ENCODE assay signal across 11 mouse cellular contexts in genomic region chr7:71216808-71217207, GRCm38 (mm10).
DNase-seq lines count a peak whose midpoint lies in the region; ATAC-seq lines count a peak whose summit lies in the region.
"Had no signal": no experiment of that assay in that cellular context is flagged by ENCODE, and none has a peak within 500 bp of the region (broad histone marks: within the 10 kb centered on the region; RNA-seq: fewer than 3 reads in every experiment).

No protein-coding gene starts in this region.

- peak; percentile 1 for DNase-seq in midbrain, embryonic 11.5 days (ENCODE audit: low spot score, missing footprints)
- no peak for DNase-seq in midbrain, embryonic 10.5 days (ENCODE audit: low spot score)
- peak; percentile 59 for DNase-seq in heart, adult 8-10 months (ENCODE audit: low spot score)
- peak; percentile 37 to 58 for DNase-seq in kidney, adult 8-10 months
- peak; percentile 80 for DNase-seq in lung, postnatal 36 days
- DNase-seq in forebrain, embryonic 10.5 days (ENCODE audit: extremely low spot score, low spot score), result no peak
- no peak for DNase-seq in forebrain, embryonic 11.5 days (ENCODE audit: low spot score)
- DNase-seq: cerebellum, adult 11-12 months; layer of hippocampus, postnatal 36 days had no signal

- no peaks in the 10 kb centered on the region for H3K4me1 ChIP-seq in midbrain, embryonic 11.5 days (ENCODE audit: control insufficient read depth, insufficient read depth, low read length)
- no peaks in the 10 kb centered on the region for H3K4me1 ChIP-seq in midbrain, embryonic 10.5 days
- H3K4me1 ChIP-seq in forebrain, embryonic 10.5 days, result no peaks in the 10 kb centered on the region
- no peaks in the 10 kb centered on the region for H3K4me1 ChIP-seq in forebrain, embryonic 11.5 days (replicated peaks; ENCODE audit: control insufficient read depth, insufficient read depth, low read length)
- H3K4me1 ChIP-seq: midbrain, embryonic 12.5 days had no signal

- H3K4me2 ChIP-seq in midbrain, embryonic 11.5 days, result no peak overlapping the region
- H3K4me2 ChIP-seq in forebrain, embryonic 11.5 days (ENCODE audit: low read depth, low read length, severe bottlenecking), result no peak overlapping the region
- H3K4me2 ChIP-seq: midbrain, embryonic 12.5 days had no signal

- H3K9me3 ChIP-seq in midbrain, embryonic 11.5 days (ENCODE audit: control insufficient read depth, low read length), result no peaks in the 10 kb centered on the region
- H3K9me3 ChIP-seq in midbrain, embryonic 10.5 days (replicated peaks), result no peaks in the 10 kb centered on the region
- no peaks in the 10 kb centered on the region for H3K9me3 ChIP-seq in forebrain, embryonic 10.5 days
- no peaks in the 10 kb centered on the region for H3K9me3 ChIP-seq in forebrain, embryonic 11.5 days (ENCODE audit: control insufficient read depth, low read length)
- H3K9me3 ChIP-seq: midbrain, embryonic 12.5 days had no signal

- H3K4me3 ChIP-seq in midbrain, embryonic 11.5 days (ENCODE audit: low read depth, low read length), result no peak overlapping the region
- no peak overlapping the region for H3K4me3 ChIP-seq in midbrain, embryonic 10.5 days
- no peak overlapping the region for H3K4me3 ChIP-seq in forebrain, embryonic 10.5 days
- no peak overlapping the region for H3K4me3 ChIP-seq in forebrain, embryonic 11.5 days (ENCODE audit: low read depth, low read length)
- H3K4me3 ChIP-seq: midbrain, embryonic 12.5 days had no signal

- H3K27me3 ChIP-seq in midbrain, embryonic 11.5 days (ENCODE audit: control insufficient read depth, insufficient read depth, low read length), result no peaks in the 10 kb centered on the region
- no peaks in the 10 kb centered on the region for H3K27me3 ChIP-seq in midbrain, embryonic 10.5 days (ENCODE audit: low read depth, poor library complexity, severe bottlenecking)
- H3K27me3 ChIP-seq in forebrain, embryonic 10.5 days (ENCODE audit: poor library complexity, severe bottlenecking), result no peaks in the 10 kb centered on the region
- H3K27me3 ChIP-seq in forebrain, embryonic 11.5 days (ENCODE audit: control insufficient read depth, insufficient read depth, low read length), result no peaks in the 10 kb centered on the region
- H3K27me3 ChIP-seq: midbrain, embryonic 12.5 days had no signal

- no peaks in the 10 kb centered on the region for H3K36me3 ChIP-seq in midbrain, embryonic 11.5 days (ENCODE audit: control insufficient read depth, insufficient read depth, low read length)
- no peaks in the 10 kb centered on the region for H3K36me3 ChIP-seq in midbrain, embryonic 10.5 days
- H3K36me3 ChIP-seq in forebrain, embryonic 10.5 days (replicated peaks), result no peaks in the 10 kb centered on the region
- no peaks in the 10 kb centered on the region for H3K36me3 ChIP-seq in forebrain, embryonic 11.5 days (ENCODE audit: control insufficient read depth, insufficient read depth, low read length)
- H3K36me3 ChIP-seq: midbrain, embryonic 12.5 days had no signal

- H3K9ac ChIP-seq in midbrain, embryonic 11.5 days (ENCODE audit: low read length), result no peak overlapping the region
- no peak overlapping the region for H3K9ac ChIP-seq in forebrain, embryonic 11.5 days (ENCODE audit: low read length)
- H3K9ac ChIP-seq: midbrain, embryonic 12.5 days had no signal

- H3K27ac ChIP-seq in midbrain, embryonic 11.5 days (ENCODE audit: low read depth, low read length), result no peak overlapping the region
- H3K27ac ChIP-seq in midbrain, embryonic 10.5 days (replicated peaks), result no peak overlapping the region
- no peak overlapping the region for H3K27ac ChIP-seq in forebrain, embryonic 10.5 days
- H3K27ac ChIP-seq in forebrain, embryonic 11.5 days (ENCODE audit: low read depth, low read length), result no peak overlapping the region
- H3K27ac ChIP-seq: midbrain, embryonic 12.5 days had no signal

- ATAC-seq in midbrain, embryonic 11.5 days (ENCODE audit: low FRiP score), result no peak
- no peak for ATAC-seq in erythroid progenitor cell, adult 5-6 weeks (replicated peaks; ENCODE audit: low FRiP score, poor library complexity, severe bottlenecking)
- no peak for ATAC-seq in forebrain, embryonic 11.5 days (replicated peaks; ENCODE audit: low FRiP score)

- WGBS in midbrain, embryonic 11.5 days, result 64% methylated on average over 2 of the region's 2 CpGs
- WGBS in midbrain, embryonic 10.5 days, result 75% methylated on average over 2 of the region's 2 CpGs
- WGBS in forebrain, embryonic 10.5 days, result 81% methylated on average over 2 of the region's 2 CpGs
- 64% methylated on average over 2 of the region's 2 CpGs for WGBS in forebrain, embryonic 11.5 days

Comparison
In these comparisons a context has a peak if more than half of its experiments do, and no peak if none do; other contexts are left out.
1. DNase-seq: peak in midbrain, embryonic 11.5 days (single experiment), heart, adult 8-10 months (single experiment), kidney, adult 8-10 months (2 of 2) and lung, postnatal 36 days (single experiment); none in midbrain, embryonic 10.5 days (single experiment), forebrain, embryonic 10.5 days (single experiment) and forebrain, embryonic 11.5 days (single experiment).